Mouse (Mus musculus) bone marrow macrophage, adult 2 months (primary cell): Measurements from ENCODE around the gene Cemip2.

Source experiments
- CTCF ChIP-seq: IDR thresholded peaks from 2 replicates; pipeline ENCODE4 v1.5.1; 2012; ENCODE audit warnings: low read depth, mild to moderate bottlenecking, low read length, moderate library complexity
- POLR2A ChIP-seq: IDR thresholded peaks from 2 replicates; pipeline ENCODE4 v1.6.1; 2012; ENCODE audit warnings: mild to moderate bottlenecking, low read depth, low read length, borderline replicate concordance

GRCm38 (mm10) chr19:21824146-21824545 is 46.0 kb downstream of the Cemip2 start:
- TF ChIP-seq CTCF (no peak), POLR2A (no peak)
